Mouse (Mus musculus) stomach, postnatal 0 days (tissue): ENCODE data around the gene Pxdn. TPM values are rescaled to one million over a fixed set of nuclear protein-coding genes. Genes with fewer than 3 reads are reported as not detected.

Source experiments
- ATAC-seq: fragments of 200-750 bp; cut with Nextera tagmentation; 2 replicates; pipeline ENCODE4 v1.8.0; 2017; ENCODE audit not compliant: low FRiP score, low TSS enrichment
- DNase-seq: peaks from one replicate; pipeline ENCODE4 v3.0.0-alpha.2; 2016; ENCODE audit warnings: low spot score
- H3K27ac ChIP-seq: fragments of 300-500 bp; sonication (generic); replicated peaks from 2 replicates; pipeline ENCODE4 v1.5.1; 2014; ENCODE audit warnings: mild to moderate bottlenecking, control low read depth
- H3K27me3 ChIP-seq: fragments of 300-500 bp; sonication (generic); 2 replicates; pipeline ENCODE4 v1.6.1; 2014; ENCODE audit warnings: low read length; ENCODE audit not compliant: control insufficient read depth, insufficient read depth
- H3K36me3 ChIP-seq: fragments of 300-500 bp; sonication (generic); 2 replicates; pipeline ENCODE4 v1.6.1; 2014; ENCODE audit warnings: low read length, mixed read lengths; ENCODE audit not compliant: control insufficient read depth, insufficient read depth
- H3K4me1 ChIP-seq: fragments of 300-500 bp; sonication (generic); replicated peaks from 2 replicates; pipeline ENCODE4 v1.6.1; 2014; ENCODE audit warnings: antibody characterized with exemption; ENCODE audit not compliant: control insufficient read depth, insufficient read depth
- H3K4me2 ChIP-seq: fragments of 300-500 bp; sonication (generic); replicated peaks from 2 replicates; pipeline ENCODE4 v1.6.1; 2014; ENCODE audit warnings: low read depth, mild to moderate bottlenecking, control low read depth, moderate library complexity
- H3K4me3 ChIP-seq: fragments of 300-500 bp; sonication (generic); 2 replicates; pipeline ENCODE4 v1.5.1; 2014; ENCODE audit warnings: low read depth, low read length, control low read depth
- H3K9ac ChIP-seq: fragments of 300-500 bp; sonication (generic); 2 replicates; pipeline ENCODE4 v1.6.1; 2014; ENCODE audit warnings: mild to moderate bottlenecking, low read length, control low read depth, mixed read lengths
- H3K9me3 ChIP-seq: fragments of 300-500 bp; sonication (generic); 2 replicates; pipeline ENCODE4 v1.6.1; 2016; ENCODE audit warnings: low read length; ENCODE audit not compliant: control insufficient read depth
- CTCF ChIP-seq: IDR thresholded peaks from 2 replicates; pipeline ENCODE4 v1.5.1; 2016; ENCODE audit warnings: antibody characterized with exemption, low read depth, mild to moderate bottlenecking, moderate library complexity
- EP300 ChIP-seq: optimal IDR thresholded peaks from 2 replicates; pipeline ENCODE3; 2016; ENCODE audit warnings: antibody characterized with exemption
- WGBS: fragments of 180-500 bp; shearing (Covaris S2); extraction: QIAGEN DNeasy Blood & Tissue Kit; methylation state at CpG from one replicate; pipeline ENCODE4 v1.1.7; 2014; 5-methylcytosine and 5-hydroxymethylcytosine counted together
- polyA plus RNA-seq: library from polyadenylated mRNA; unstranded; fragments of >200 nt; fragmentation: Nextera tagmentation; extraction: Ambion mirVana; gene quantifications from 2 replicates; pipeline ENCODE4 v1.2.1, GENCODE M21; 2015

The Pxdn gene
- polyA plus RNA-seq, 1 experiment from 2014 or later: 19.4 TPM

DNA sequence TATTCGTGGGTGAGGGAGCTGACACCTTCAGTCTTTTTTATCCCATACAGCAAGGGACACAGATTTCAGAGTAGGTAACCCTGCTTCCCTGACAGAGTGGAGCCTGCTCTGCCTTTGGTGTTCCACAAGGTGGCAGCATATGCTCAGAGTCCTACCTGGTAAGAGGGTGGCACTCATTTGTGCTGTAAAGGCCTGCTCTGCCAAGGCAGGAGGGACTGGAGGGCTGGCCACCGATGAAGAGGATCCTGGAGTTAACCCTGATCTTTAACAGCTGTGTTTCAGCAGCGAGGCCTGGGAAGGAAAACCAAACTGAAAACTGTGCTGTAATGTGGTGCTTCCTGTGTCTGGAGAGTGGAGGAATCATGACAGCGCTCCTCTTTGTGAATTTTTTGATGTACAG lies 102.2 kb downstream of the Pxdn start:
- 0 out of 2 replicates have a peak, but pooled peaks have one; percentile 63 for ATAC-seq

DNA sequence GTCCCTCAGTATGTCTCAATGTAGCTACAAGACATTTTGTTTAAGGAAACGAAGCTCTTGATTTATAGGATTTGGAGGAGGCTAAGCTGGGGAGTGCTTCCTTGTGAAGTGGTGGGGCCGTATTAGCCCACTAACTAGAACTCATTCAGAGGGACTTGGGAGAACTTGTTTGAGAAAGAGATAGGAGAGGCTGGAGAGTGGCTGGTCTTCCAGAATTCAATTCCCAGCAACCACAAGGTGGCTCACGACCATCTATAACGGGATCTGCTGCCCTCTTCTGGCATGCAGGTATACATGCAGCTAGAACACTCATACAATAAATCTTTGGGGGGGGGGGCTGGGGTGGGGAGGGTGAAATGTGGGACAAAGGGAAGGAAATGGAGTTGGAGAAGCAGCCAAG lies 102.7 kb downstream of the Pxdn start:
- ATAC-seq (no peak), DNase-seq (peak; percentile 58)
- no peaks in the 10 kb centered on the region for H3K36me3 ChIP-seq
- no peak overlapping the region for H3K4me3 ChIP-seq
- 10% methylated on average over 4 of the region's 4 CpGs for WGBS
- TF ChIP-seq EP300 (no peak), CTCF (peak; percentile 84)
- no peak overlapping the region for H3K4me2 ChIP-seq
- no peaks in the 10 kb centered on the region for H3K4me1 ChIP-seq
- no peaks in the 10 kb centered on the region for H3K9me3 ChIP-seq
- no peak overlapping the region for H3K27ac ChIP-seq
- no peaks in the 10 kb centered on the region for H3K27me3 ChIP-seq
- no peak overlapping the region for H3K9ac ChIP-seq

More for the DNA sequence above, 102.2 kb downstream of the Pxdn start:
- peak; percentile 84 for TF ChIP-seq CTCF
- no peak for TF ChIP-seq EP300
- H3K9ac ChIP-seq: no peak overlapping the region
- H3K27me3 ChIP-seq: no peaks in the 10 kb centered on the region
- peak; percentile 47 for DNase-seq
- no peak overlapping the region for H3K27ac ChIP-seq
- H3K36me3 ChIP-seq: no peaks in the 10 kb centered on the region
- no peaks in the 10 kb centered on the region for H3K4me1 ChIP-seq
- WGBS: 35% methylated on average over 4 of the region's 4 CpGs
- H3K4me2 ChIP-seq: no peak overlapping the region
- H3K9me3 ChIP-seq: no peaks in the 10 kb centered on the region
- H3K4me3 ChIP-seq: no peak overlapping the region

DNA sequence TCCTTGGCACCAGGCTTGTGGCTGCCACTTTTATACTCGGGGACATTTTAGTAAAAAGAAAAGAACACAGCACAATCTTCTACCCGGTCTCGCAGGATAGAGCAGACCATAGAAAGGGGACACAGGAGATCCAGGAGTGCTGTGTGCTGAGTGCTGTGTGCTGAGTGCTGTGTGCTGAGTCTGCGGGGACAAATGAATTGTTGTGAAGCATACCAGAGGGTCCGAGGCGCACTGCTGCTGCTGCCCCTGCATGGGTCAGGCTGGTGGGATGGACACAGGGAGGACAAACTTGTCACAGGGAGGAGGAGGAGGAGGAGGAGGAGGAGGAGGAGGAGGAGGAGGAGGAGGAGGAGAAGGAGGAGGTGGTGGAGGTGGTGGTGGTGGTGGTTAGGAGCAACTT lies 111.4 kb downstream of the Pxdn start:
- H3K27me3 ChIP-seq: no peaks in the 10 kb centered on the region
- no peaks in the 10 kb centered on the region for H3K9me3 ChIP-seq
- DNase-seq (no peak), ATAC-seq (no peak)
- H3K9ac ChIP-seq: no peak overlapping the region
- H3K36me3 ChIP-seq: no peaks in the 10 kb centered on the region
- H3K4me2 ChIP-seq: no peak overlapping the region
- 84% methylated on average over 6 of the region's 6 CpGs for WGBS
- H3K27ac ChIP-seq: no peak overlapping the region
- H3K4me3 ChIP-seq: no peak overlapping the region
- H3K4me1 ChIP-seq: no peaks in the 10 kb centered on the region
- no peak for TF ChIP-seq CTCF
- no peak for TF ChIP-seq EP300

DNA sequence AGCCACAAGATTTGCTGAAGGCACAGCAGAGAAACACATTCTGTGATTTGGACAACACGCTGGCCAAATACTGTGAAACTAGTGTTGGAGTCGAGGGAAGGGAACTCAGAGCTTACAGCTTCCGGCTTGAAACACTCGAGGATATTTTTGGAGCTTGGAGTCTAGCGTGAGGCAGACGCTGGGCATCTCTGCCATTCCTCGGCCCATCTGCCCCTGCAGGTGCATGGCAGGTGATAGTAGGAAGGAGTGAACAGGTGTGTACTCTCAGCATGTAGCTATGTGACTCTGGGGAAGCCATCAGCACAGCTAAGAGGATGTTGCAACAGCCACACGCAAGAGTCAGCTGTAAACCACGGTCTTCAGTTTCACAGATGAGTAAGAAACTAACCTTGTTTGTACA lies 112.4 kb downstream of the Pxdn start:
- DNase-seq (no peak), ATAC-seq (no peak)
- no peak overlapping the region for H3K27ac ChIP-seq
- H3K9ac ChIP-seq: no peak overlapping the region
- TF ChIP-seq EP300 (no peak), CTCF (no peak)
- H3K4me2 ChIP-seq: no peak overlapping the region
- H3K9me3 ChIP-seq: no peaks in the 10 kb centered on the region
- 74% methylated on average over 9 of the region's 9 CpGs for WGBS
- H3K27me3 ChIP-seq: no peaks in the 10 kb centered on the region
- H3K36me3 ChIP-seq: no peaks in the 10 kb centered on the region
- no peaks in the 10 kb centered on the region for H3K4me1 ChIP-seq
- H3K4me3 ChIP-seq: no peak overlapping the region

DNA sequence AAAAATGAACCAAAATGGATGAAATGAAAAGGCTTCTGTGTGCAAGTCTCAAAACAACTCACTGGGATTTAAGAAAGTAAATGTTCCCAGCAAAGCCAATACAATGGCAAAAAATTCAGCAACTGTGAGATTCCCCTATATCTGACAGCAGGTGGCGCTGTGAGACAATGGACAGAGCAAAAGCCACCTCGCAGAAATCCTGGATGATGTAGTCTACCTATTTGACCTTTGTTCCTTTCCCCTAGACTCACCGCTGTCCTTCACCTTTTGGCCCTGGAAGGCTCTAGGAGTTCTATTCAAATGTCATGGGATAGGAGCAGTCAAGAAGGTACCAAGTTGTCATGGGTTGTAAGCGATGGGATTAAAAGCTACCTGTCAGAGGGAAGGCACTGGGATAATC lies 112.8 kb downstream of the Pxdn start:
- 15% methylated on average over 4 of the region's 4 CpGs for WGBS
- no peak overlapping the region for H3K27ac ChIP-seq
- H3K9me3 ChIP-seq: no peaks in the 10 kb centered on the region
- H3K4me1 ChIP-seq: no peaks in the 10 kb centered on the region
- H3K36me3 ChIP-seq: no peaks in the 10 kb centered on the region
- H3K9ac ChIP-seq: no peak overlapping the region
- no peak overlapping the region for H3K4me2 ChIP-seq
- DNase-seq (peak; percentile 52), ATAC-seq (no peak)
- H3K27me3 ChIP-seq: no peaks in the 10 kb centered on the region
- TF ChIP-seq CTCF (peak; percentile 92), EP300 (no peak)
- no peak overlapping the region for H3K4me3 ChIP-seq

DNA sequence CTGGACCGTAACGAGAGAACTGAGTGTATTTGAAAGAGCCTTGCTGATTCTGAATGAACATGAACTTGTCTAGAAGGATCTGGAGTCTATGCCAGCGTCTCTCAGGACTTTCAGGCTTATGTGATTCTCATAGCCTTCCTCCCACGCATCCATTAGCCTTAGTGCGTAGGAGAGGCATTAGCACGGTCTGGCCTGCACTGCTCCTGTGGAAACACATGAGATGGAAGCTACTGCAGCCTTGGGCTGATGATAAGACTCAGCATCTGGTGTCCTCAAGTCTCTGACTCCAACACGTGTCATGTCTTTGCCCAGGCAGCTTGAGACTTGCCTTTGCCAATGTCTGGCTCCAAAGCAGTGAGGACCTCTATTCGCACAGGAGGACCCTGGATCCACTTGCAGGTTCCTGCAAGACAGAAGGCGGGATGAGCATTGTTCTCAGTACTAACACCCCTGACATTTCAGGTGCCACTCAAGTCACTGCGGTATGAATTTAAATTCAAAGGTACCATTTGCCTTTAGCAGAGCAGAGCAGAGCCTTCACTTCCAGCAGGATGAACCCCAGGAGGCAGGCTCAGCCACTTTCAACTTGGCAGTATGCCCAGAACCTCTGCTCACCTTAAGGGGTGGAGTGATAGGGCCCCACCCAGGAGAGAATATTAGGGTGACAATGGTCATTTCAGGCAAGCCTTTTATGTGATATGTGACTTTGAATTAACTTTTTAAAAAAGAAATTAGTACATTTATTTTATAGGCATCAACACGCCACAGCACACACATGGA lies 117.5 kb downstream of the Pxdn start:
- H3K9ac ChIP-seq: no peak overlapping the region
- no peak overlapping the region for H3K4me2 ChIP-seq
- no peaks in the 10 kb centered on the region for H3K36me3 ChIP-seq
- WGBS: 71% methylated on average over 11 of the region's 11 CpGs
- H3K9me3 ChIP-seq: no peaks in the 10 kb centered on the region
- TF ChIP-seq EP300: no peak
- no peak for TF ChIP-seq CTCF
- no peak overlapping the region for H3K27ac ChIP-seq
- DNase-seq (no peak), ATAC-seq (no peak)
- H3K4me1 ChIP-seq: no peaks in the 10 kb centered on the region
- no peak overlapping the region for H3K4me3 ChIP-seq
- no peaks in the 10 kb centered on the region for H3K27me3 ChIP-seq
